Mouse (Mus musculus): ENCODE measurements around the gene Trak1.

- TF ChIP-seq CTCF (IDR thresholded peaks at IDR 0.05; ENCODE audit: control insufficient read depth, insufficient read depth, insufficient replicate concordance, low read depth, low read length) = no peak
- TF ChIP-seq POLR2A (IDR thresholded peaks at IDR 0.05; ENCODE audit: control insufficient read depth, low read depth, low read length) = no peak
Measured at GRCm38 (mm10) chr9:121416460-121416859, 119.2 kb downstream of the Trak1 start.
